Comparison of ENCODE assay signal across 6 mouse cellular contexts in genomic region chr15:3748072-3748471, GRCm38 (mm10).
DNase-seq lines count a peak whose midpoint lies in the region; TF ChIP-seq lines count a peak whose summit lies in the region.
"Not testable (repeated sequence)": the region's sequence is repeated elsewhere in the genome, so short reads cannot be mapped to it uniquely, and the experiment has no call there.

No protein-coding gene starts in this region.

- not testable (repeated sequence) for TF ChIP-seq POLR2A in ES-Bruce4 (IDR thresholded peaks at IDR 0.05; ENCODE audit: insufficient read depth, low read length)

- H3K27ac ChIP-seq in ES-Bruce4 (ENCODE audit: insufficient read depth, low read length); ES-E14 (ENCODE audit: insufficient read depth, low read depth, low read length, poor library complexity, severe bottlenecking): not testable (repeated sequence)

- TF ChIP-seq CTCF in ES-Bruce4 (IDR thresholded peaks at IDR 0.05; ENCODE audit: low read depth, low read length) = not testable (repeated sequence)

- not testable (repeated sequence) for H3K9me3 ChIP-seq in ES-Bruce4 (replicated peaks; ENCODE audit: control insufficient read depth, insufficient read depth, low read length, poor library complexity, severe bottlenecking); ES-E14 (ENCODE audit: control insufficient read depth, insufficient read depth, low read depth, low read length)

- not testable (repeated sequence) for H3K4me3 ChIP-seq in ES-Bruce4 (ENCODE audit: low read depth, low read length); ES-E14 (ENCODE audit: insufficient read depth in 1 of 2, low read depth in 1 of 2, low read length in 2 of 2, poor library complexity in 1 of 2, severe bottlenecking in 1 of 2)

- H3K9ac ChIP-seq in ES-Bruce4 (ENCODE audit: low read depth, poor library complexity, severe bottlenecking); ES-E14 (ENCODE audit: insufficient read depth, low read depth, low read length, poor library complexity, severe bottlenecking): not testable (repeated sequence)

- TF ChIP-seq EP300 in ES-Bruce4 (IDR thresholded peaks at IDR 0.05; ENCODE audit: insufficient read depth, low read depth, low read length) = peak; percentile 72

- H3K4me1 ChIP-seq in ES-Bruce4 (ENCODE audit: control insufficient read depth, insufficient read depth, low read length); ES-E14 (ENCODE audit: control insufficient read depth in 2 of 2, insufficient read depth in 2 of 2, low read length in 2 of 2, poor library complexity in 1 of 2): not testable (repeated sequence)

- H3K27me3 ChIP-seq in ES-Bruce4 (ENCODE audit: control insufficient read depth, insufficient read depth, low read length, poor library complexity, severe bottlenecking) = not testable (repeated sequence)

- in situ Hi-C loops in ES-E14 (cut with MboI; ENCODE audit: low sequenced_read_pairs in 2 of 2, unreplicated experiment in 2 of 2) = not testable (repeated sequence)

- H3K36me3 ChIP-seq in ES-Bruce4 (ENCODE audit: control insufficient read depth, insufficient read depth, low read length, poor library complexity, severe bottlenecking); ES-E14 (ENCODE audit: control insufficient read depth, insufficient read depth, low read length, poor library complexity, severe bottlenecking): not testable (repeated sequence)

- DNase-seq in ES-CJ7 (ENCODE audit: low read depth, low spot score) = peak; percentile 96
- peak; percentile 70 for DNase-seq in ES-E14 (ENCODE audit: low read depth, low spot score)
- DNase-seq in R1 (ENCODE audit: low read depth, low spot score) = peak; percentile 96
- peak; percentile 70 for DNase-seq in WW6 (ENCODE audit: low read depth, low spot score)
- peak; percentile 90 for DNase-seq in ZHBTc4 (ENCODE audit: low read depth, low spot score)
